Mouse (Mus musculus) neural tube, embryonic 11.5 days (tissue): ENCODE results near the gene Mc3r. TPM values are rescaled to one million over a fixed set of nuclear protein-coding genes. Genes with fewer than 3 reads are reported as not detected.

Source experiments
- ATAC-seq: fragments of 200-750 bp; cut with Nextera tagmentation; 2 replicates; pipeline ENCODE4 v1.8.0; 2017; ENCODE audit warnings: moderate number of reproducible peaks, mild to moderate bottlenecking, moderate TSS enrichment, moderate library complexity; ENCODE audit not compliant: insufficient read depth, low FRiP score, low TSS enrichment
- DNase-seq: peaks from one replicate; pipeline ENCODE4 v3.0.0-alpha.2; 2015; ENCODE audit warnings: low spot score
- H3K27ac ChIP-seq: fragments of 300-500 bp; sonication (generic); 2 replicates; pipeline ENCODE4 v1.5.1; 2014; ENCODE audit warnings: low read depth, mild to moderate bottlenecking, low read length
- H3K27me3 ChIP-seq: fragments of 300-500 bp; sonication (generic); 2 replicates; pipeline ENCODE4 v1.6.1; 2014; ENCODE audit warnings: mild to moderate bottlenecking, low read length, mixed read lengths; ENCODE audit not compliant: control insufficient read depth, insufficient read depth
- H3K36me3 ChIP-seq: fragments of 300-500 bp; sonication (generic); 2 replicates; pipeline ENCODE4 v1.6.1; 2014; ENCODE audit warnings: mild to moderate bottlenecking, low read length, moderate library complexity, mixed read lengths; ENCODE audit not compliant: control insufficient read depth, insufficient read depth
- H3K4me1 ChIP-seq: fragments of 300-500 bp; sonication (generic); 2 replicates; pipeline ENCODE4 v1.6.1; 2014; ENCODE audit warnings: low read length, mixed read lengths; ENCODE audit not compliant: control insufficient read depth, insufficient read depth
- H3K4me2 ChIP-seq: fragments of 300-500 bp; sonication (generic); 2 replicates; pipeline ENCODE4 v1.6.1; 2014; ENCODE audit warnings: low read depth, mild to moderate bottlenecking, moderate library complexity
- H3K4me3 ChIP-seq: fragments of 300-500 bp; sonication (generic); 2 replicates; pipeline ENCODE4 v1.5.1; 2014; ENCODE audit warnings: low read depth, low read length
- H3K9ac ChIP-seq: fragments of 300-500 bp; sonication (generic); 2 replicates; pipeline ENCODE4 v1.6.1; 2014; ENCODE audit warnings: mild to moderate bottlenecking, low read length
- H3K9me3 ChIP-seq: fragments of 300-500 bp; sonication (generic); 2 replicates; pipeline ENCODE4 v1.6.1; 2016; ENCODE audit warnings: low read length; ENCODE audit not compliant: control insufficient read depth
- WGBS: fragments of 180-500 bp; shearing (Covaris S2); extraction: QIAGEN DNeasy Blood & Tissue Kit; methylation state at CpG from one replicate; pipeline ENCODE4 v1.1.7; 2014; 5-methylcytosine and 5-hydroxymethylcytosine counted together
- polyA plus RNA-seq: library from polyadenylated mRNA; unstranded; fragments of >200 nt; fragmentation: Nextera tagmentation; extraction: Ambion mirVana; gene quantifications from 2 replicates; pipeline ENCODE4 v1.2.1, GENCODE M21; 2014

Mc3r gene
- polyA plus RNA-seq = not detected in 2 replicates

DNA sequence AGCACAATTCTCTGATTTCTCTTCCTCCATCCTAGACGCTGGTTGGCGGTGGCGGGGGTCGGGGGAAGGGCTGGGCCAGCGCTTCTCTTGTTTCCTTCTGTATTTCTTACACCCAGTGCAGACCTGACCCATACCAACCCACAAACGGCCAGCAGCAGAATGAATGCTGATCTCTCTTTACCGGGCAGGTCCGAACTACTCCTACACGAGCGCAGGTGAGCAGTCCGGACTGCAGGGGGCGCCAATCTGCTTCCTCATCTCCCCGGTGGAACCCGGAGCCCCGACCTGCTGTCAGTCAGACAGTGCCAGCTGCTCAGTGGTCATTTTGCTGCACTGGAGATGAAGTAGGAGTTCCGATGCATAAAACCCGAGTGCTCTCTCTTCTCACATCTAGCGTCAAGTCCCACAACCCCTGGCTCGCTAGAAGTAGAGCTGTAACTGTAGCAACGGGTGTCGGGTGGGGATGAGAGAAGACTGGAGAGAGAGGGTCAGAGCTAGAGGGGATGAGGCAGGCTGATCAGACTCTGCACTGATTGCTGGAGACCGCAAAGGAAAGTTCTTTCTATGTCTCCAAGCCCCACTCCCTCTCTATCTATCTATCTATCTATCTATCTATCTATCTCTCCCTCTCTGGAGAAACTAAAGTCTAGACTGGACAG, at the start of gene Mc3r:
Gene Mc3r (plus strand): TSS at position 387 of the 659 bp plus-strand sequence.
- Histone ChIP-seq H3K4me3 (no peak within 1 kb of the TSS), H3K4me2 (0 out of 2 replicates have a peak within 1 kb of the TSS, but pooled peaks have one; percentile 12), H3K9ac (no peak within 1 kb of the TSS), H3K27me3 (no peaks in the 10 kb centered on the region), H3K9me3 (no peaks in the 10 kb centered on the region), H3K4me1 (no peaks in the 10 kb centered on the region), H3K27ac (no peak within 1 kb of the TSS), H3K36me3 (no peaks in the 10 kb centered on the region)
- ATAC-seq (peak; percentile 58; the same call in 1 of the 2 replicates), DNase-seq (peak; percentile 81)
- WGBS = 11% methylated on average over 22 of the region's 22 CpGs

DNA sequence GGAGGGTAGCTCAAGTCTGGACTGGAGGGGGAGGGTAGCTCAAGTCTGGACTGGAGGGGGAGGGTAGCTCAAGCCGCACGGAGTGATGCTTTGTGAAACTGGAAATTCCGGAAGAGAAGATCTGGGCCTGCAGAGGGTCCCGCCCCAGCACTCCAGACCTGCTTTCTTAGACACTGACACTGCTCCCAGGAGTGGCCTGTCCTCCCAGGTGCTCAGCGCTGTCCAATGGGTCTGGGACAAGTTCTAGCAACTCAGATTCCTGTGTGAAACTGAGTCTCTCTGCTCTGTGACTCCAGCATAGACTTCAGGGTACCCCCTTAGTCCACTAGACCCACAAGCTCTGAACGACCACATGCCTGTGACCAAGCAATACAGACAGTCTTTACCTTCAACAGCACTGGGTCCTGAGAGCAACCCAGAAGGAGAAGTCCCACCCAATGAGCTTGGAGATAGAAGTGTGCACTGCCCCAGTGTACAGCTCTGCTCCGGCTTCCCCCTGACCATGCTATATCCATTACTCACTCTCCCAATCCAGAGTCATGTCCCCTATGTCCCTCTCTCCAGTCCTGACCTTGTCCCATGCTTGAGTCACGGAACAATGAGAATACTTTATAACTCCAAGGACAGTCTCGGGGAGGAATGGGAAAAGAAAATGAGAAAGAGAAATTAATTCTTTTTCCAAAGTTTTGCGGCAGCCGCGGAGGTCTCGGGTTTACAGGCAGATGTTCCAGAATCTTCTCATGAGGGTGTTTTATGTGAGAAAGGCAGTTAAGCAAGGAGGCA, 46.1 kb upstream of the Mc3r start:
- Histone ChIP-seq H3K9me3 (no peaks in the 10 kb centered on the region), H3K4me1 (no peaks in the 10 kb centered on the region), H3K4me3 (no peak overlapping the region), H3K9ac (no peak overlapping the region), H3K36me3 (no peaks in the 10 kb centered on the region), H3K27ac (no peak overlapping the region), H3K4me2 (no peak overlapping the region), H3K27me3 (no peaks in the 10 kb centered on the region)
- WGBS = 89% methylated on average over 13 of the region's 13 CpGs
- DNase-seq = no peak
- ATAC-seq = no peak

DNA sequence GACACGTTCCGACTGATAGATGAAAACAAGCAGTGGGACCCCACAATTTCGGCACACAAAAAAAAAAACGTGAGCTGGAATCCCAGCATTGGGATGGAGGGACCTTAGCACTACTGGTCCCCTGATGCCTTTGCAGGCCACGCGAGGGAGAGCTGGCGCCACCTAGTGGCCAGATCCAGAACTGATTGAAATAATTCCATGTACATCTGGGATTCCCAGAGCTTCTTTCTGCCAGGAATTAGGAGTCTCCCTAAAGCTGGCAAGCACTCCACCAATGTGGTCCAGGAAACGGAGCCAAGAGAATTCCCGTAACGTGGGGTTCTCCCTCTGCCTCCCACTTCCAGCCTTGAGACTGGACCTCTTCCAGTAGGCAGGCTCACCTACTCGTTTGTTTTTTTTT, 41.3 kb upstream of the Mc3r start:
- Histone ChIP-seq H3K27ac (no peak overlapping the region), H3K4me2 (no peak overlapping the region), H3K36me3 (no peaks in the 10 kb centered on the region), H3K4me1 (no peaks in the 10 kb centered on the region), H3K9me3 (no peaks in the 10 kb centered on the region), H3K27me3 (no peaks in the 10 kb centered on the region), H3K4me3 (no peak overlapping the region), H3K9ac (no peak overlapping the region)
- DNase-seq = peak; percentile 82
- 24% methylated on average over 11 of the region's 11 CpGs for WGBS
- ATAC-seq = no peak

DNA sequence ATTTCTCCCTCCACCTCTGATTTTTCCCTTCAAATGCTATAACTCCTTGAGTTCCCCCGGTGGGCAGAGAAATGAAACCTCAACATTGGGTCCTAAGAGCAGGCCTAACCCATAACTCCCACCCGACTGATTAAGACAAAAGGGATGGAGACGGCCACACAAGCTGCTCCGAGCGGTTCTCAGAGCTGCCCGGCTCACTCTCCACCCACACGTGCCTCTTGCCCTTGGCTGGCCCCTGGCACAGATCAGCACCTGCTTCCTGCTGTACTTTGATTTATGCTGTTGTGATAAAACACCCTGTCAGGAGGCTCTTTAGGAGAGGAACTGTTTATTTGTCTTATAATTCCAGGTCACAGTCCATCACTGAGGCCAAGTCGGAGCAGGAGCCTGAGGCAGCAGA, 34.8 kb upstream of the Mc3r start:
- ATAC-seq = no peak

DNA sequence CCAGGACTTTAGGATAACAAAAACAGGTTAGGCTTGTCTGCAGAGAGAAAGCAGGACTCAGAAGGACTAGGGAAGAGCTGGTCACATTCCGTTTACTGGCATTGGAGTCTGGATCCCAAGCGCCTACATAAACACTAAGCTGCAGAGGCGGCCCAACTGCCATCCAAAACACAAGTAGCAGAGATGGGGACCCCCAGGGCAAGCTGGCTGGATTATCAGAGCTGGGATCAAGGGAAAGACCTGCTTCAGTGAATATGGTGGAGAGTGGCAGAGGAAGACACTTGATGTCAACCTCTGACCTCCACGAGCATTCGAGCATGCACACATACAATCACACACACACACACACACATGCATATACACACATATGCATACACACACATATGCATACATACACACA, 34.0 kb upstream of the Mc3r start:
- Histone ChIP-seq H3K36me3 (no peaks in the 10 kb centered on the region), H3K4me2 (no peak overlapping the region), H3K9ac (no peak overlapping the region), H3K4me1 (no peaks in the 10 kb centered on the region), H3K4me3 (no peak overlapping the region), H3K27ac (no peak overlapping the region), H3K27me3 (no peaks in the 10 kb centered on the region), H3K9me3 (no peaks in the 10 kb centered on the region)
- DNase-seq (no peak), ATAC-seq (no peak)
- 93% methylated on average over 5 of the region's 5 CpGs for WGBS

More for the DNA sequence above, 34.8 kb upstream of the Mc3r start:
- no peak overlapping the region for H3K9ac ChIP-seq
- WGBS = 64% methylated on average over 8 of the region's 8 CpGs
- no peaks in the 10 kb centered on the region for H3K9me3 ChIP-seq
- H3K4me1 ChIP-seq = no peaks in the 10 kb centered on the region
- H3K27ac ChIP-seq = no peak overlapping the region
- H3K36me3 ChIP-seq = no peaks in the 10 kb centered on the region
- no peaks in the 10 kb centered on the region for H3K27me3 ChIP-seq
- H3K4me3 ChIP-seq = no peak overlapping the region
- no peak for DNase-seq
- H3K4me2 ChIP-seq = no peak overlapping the region

DNA sequence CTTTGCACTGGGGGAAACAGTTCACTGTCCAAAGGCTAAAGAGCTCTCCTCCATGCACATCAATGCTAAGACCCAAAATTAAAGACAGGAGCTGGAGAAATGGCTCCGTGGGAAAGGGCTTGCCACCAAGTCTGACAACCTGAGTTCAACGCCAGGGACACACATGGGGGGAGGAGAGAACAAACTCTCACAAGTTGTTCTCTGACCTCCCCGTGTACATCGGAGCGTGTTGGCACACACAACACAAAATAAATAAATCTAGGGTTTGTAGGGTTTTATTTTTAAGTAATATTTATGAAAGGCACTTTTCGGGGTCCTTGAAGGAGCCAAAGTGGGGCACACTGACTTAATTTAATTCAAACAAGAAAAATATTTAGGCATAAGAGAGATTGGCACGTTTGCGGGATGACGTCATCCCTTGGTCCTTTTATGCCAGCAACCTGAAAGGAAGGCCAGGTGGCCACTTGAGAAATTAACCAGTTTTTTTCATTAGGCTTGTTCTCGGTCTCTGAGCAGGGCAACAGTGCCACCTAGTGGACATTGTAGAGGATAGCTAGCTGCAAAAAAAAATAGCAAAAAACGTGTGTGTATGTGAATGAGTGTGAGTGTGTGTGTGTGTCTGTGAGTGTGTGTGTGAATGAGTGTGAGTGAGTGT, 32.7 kb upstream of the Mc3r start:
- H3K4me2 ChIP-seq = no peak overlapping the region
- ATAC-seq = no peak; the same call in 1 of the 2 replicates
- H3K36me3 ChIP-seq = no peaks in the 10 kb centered on the region
- no peak overlapping the region for H3K4me3 ChIP-seq
- DNase-seq = peak; percentile 73
- no peaks in the 10 kb centered on the region for H3K4me1 ChIP-seq
- no peak overlapping the region for H3K9ac ChIP-seq
- H3K27ac ChIP-seq = no peak overlapping the region
- 46% methylated on average over 11 of the region's 11 CpGs for WGBS
- no peaks in the 10 kb centered on the region for H3K9me3 ChIP-seq
- H3K27me3 ChIP-seq = no peaks in the 10 kb centered on the region

DNA sequence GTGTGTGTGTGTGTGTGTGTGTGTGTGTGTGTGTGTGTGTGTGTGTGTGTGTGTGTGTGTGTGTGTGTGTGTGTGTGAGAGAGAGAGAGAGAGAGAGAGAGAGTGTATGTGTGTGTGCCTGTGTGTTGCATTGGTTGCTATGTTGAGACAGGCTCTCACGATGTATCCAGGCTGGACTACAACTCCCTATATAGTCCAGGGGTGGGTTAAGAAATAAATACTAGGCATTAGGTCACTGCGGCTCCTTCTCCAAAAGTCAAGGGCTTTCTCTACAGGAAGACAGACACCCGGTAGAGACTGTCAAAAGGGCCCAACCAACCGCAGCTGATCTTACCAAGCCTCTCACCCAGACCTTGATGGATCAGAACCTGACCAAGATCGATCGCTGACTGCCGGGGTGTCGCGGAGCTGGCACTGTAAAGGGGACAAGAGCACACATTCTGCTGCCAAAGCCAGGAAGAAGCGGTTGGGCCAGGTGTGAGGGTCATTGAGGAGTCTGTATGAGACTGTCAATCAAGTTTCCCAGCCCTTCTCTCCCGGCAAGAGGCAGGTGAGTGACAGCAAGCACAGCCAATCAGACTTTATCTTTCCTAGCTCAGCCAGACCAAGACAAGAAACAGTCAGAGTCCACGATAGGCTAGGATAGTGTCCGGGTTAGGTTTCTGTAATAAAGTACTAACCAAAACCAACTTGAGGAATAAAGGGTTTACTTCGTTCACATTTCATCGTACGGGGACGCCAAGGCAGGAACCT, 32.0 kb upstream of the Mc3r start:
- Histone ChIP-seq H3K4me3 (no peak overlapping the region), H3K27me3 (no peaks in the 10 kb centered on the region), H3K27ac (no peak overlapping the region), H3K4me2 (no peak overlapping the region), H3K9ac (no peak overlapping the region), H3K9me3 (no peaks in the 10 kb centered on the region), H3K36me3 (no peaks in the 10 kb centered on the region), H3K4me1 (no peaks in the 10 kb centered on the region)
- 70% methylated on average over 17 of the region's 17 CpGs for WGBS
- no peak for ATAC-seq
- DNase-seq = no peak

DNA sequence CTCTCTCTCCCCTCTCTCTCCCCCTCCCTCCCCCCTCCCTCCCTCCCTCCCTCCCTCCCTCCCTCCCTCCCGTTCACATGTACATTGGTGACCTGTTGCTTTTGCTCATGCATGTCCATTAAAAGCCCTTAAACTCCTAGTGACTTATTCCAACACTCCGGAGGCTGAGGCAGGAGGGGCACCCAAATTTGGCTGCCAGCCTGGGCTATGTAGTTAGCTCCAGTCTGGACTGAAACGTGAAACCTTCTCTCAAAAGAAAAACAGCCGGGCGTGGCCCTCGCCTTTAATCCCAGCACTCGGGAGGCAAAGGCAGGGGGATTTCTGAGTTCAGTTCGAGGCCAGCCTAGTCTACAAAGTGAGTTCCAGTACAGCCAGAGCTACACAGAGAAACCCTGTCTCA, 30.4 kb upstream of the Mc3r start:
- no peak for DNase-seq
- H3K4me3 ChIP-seq = no peak overlapping the region
- 62% methylated on average over 7 of the region's 8 CpGs for WGBS
- no peaks in the 10 kb centered on the region for H3K4me1 ChIP-seq
- H3K4me2 ChIP-seq = no peak overlapping the region
- ATAC-seq = no peak
- no peaks in the 10 kb centered on the region for H3K27me3 ChIP-seq
- no peak overlapping the region for H3K9ac ChIP-seq
- H3K36me3 ChIP-seq = no peaks in the 10 kb centered on the region
- H3K27ac ChIP-seq = no peak overlapping the region
- H3K9me3 ChIP-seq = no peaks in the 10 kb centered on the region
